Mouse (Mus musculus): ENCODE measurements at regions not wholly inside any gene's neighbourhood (a gene's known extent, or its start where the extent isn't known, plus 50 kb on each side); places are given as distances from the start of the nearest gene placed in this dataset.

DNA sequence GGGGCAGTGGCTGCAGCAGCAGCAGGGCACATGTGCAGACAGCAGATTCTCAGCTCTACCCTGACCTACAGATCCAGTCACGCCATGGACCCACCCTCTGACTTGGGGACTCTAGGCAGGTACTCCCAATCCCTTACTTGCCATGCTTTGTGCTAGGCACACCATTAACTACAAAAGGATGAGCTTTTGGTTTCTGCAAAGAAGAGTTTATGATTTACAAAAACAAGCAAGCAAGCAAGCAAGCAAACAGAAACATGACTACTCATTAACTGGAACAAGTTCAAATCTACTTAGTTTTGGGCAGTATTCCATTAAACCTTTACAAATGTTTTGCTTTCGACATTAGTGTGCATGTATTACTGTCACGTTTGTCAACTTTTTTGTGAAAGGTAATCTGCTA lies 309.0 kb upstream of the Nmur2 start:
- no peaks in the 10 kb centered on the region for H3K4me1 ChIP-seq (ENCODE audit: control insufficient read depth in 1 of 2, insufficient read depth in 2 of 2)

GRCm38 (mm10) chr11:56348408-56348807 lies 307.6 kb upstream of the Nmur2 start:
- no peak for DNase-seq (ENCODE audit: extremely low read depth)
- H3K79me2 ChIP-seq (replicated peaks; ENCODE audit: control insufficient read depth, extremely low read depth, insufficient read depth, poor library complexity, severe bottlenecking): no peaks in the 10 kb centered on the region
- H3K36me3 ChIP-seq (replicated peaks in 1 of 2; ENCODE audit: control insufficient read depth in 1 of 2, insufficient read depth in 1 of 2, low read length in 1 of 2): no peaks in the 10 kb centered on the region
- TF ChIP-seq CHD1 (IDR thresholded peaks at IDR 0.05; ENCODE audit: low read depth, low read length) (no peak), POLR2AphosphoS2 (IDR thresholded peaks at IDR 0.05; ENCODE audit: low read depth, low read length) (no peak), USF1 (IDR thresholded peaks at IDR 0.05; ENCODE audit: low read depth, low read length) (no peak), JUN (IDR thresholded peaks at IDR 0.05; ENCODE audit: insufficient read depth, low read depth, low read length) (no peak), MEF2A (IDR thresholded peaks at IDR 0.05; ENCODE audit: borderline replicate concordance, low read depth, low read length) (no peak), UBTF (IDR thresholded peaks at IDR 0.05; ENCODE audit: low read depth, low read length) (no peak), TBP (conservative IDR thresholded peaks at IDR 0.05; ENCODE audit: low read depth, low read length) (no peak), USF2 (conservative IDR thresholded peaks at IDR 0.05; ENCODE audit: low read depth, low read length) (no peak), ZMIZ1 (IDR thresholded peaks at IDR 0.05; ENCODE audit: low read depth, low read length) (no peak), JUND (conservative IDR thresholded peaks at IDR 0.05; ENCODE audit: low read depth, low read length) (no peak), CHD2 (IDR thresholded peaks at IDR 0.05; ENCODE audit: low read length) (no peak), RAD21 (IDR thresholded peaks at IDR 0.05; ENCODE audit: low read depth, low read length) (no peak)
- H3K4me3 ChIP-seq (replicated peaks in 1 of 3; ENCODE audit: low read depth in 2 of 3, low read length in 2 of 3, poor library complexity in 1 of 3): no peak overlapping the region
- H3K9ac ChIP-seq (ENCODE audit: insufficient read depth, low read depth): no peak overlapping the region
- dilution Hi-C loops (cut with MboI; ENCODE audit: extremely low pct_ligation_motif_present, extremely low pct_unique_long_range_greater_than_20kb, low sequenced_read_pairs): no loop called here
- no peak overlapping the region for H3K4me2 ChIP-seq (ENCODE audit: insufficient read depth, low read depth, poor library complexity, severe bottlenecking)
- in situ Hi-C loops (cut with MboI; ENCODE audit: low pct_ligation_motif_present, low pct_unique_long_range_greater_than_20kb, low sequenced_read_pairs): no loop called here
- H3K9me3 ChIP-seq (replicated peaks; ENCODE audit: low read length): peaks cover 48% of the 10 kb centered on the region
- H3K27me3 ChIP-seq (replicated peaks): no peaks in the 10 kb centered on the region
- no peak overlapping the region for H3K27ac ChIP-seq (ENCODE audit: insufficient read depth, low read depth)
- peaks cover 0 to 2% of the 10 kb centered on the region in 2 experiments; a peak in 1 of 4 replicates for H3K4me1 ChIP-seq (ENCODE audit: control insufficient read depth in 1 of 2, insufficient read depth in 2 of 2)

More for the DNA sequence above, 309.0 kb upstream of the Nmur2 start:
- no peak for DNase-seq (ENCODE audit: extremely low read depth)
- Histone ChIP-seq H3K4me2 (ENCODE audit: insufficient read depth, low read depth, poor library complexity, severe bottlenecking) (no peak overlapping the region), H3K9me3 (replicated peaks; ENCODE audit: low read length) (peaks cover 48% of the 10 kb centered on the region), H3K4me3 (replicated peaks in 1 of 3; ENCODE audit: low read depth in 2 of 3, low read length in 2 of 3, poor library complexity in 1 of 3) (no peak overlapping the region), H3K36me3 (replicated peaks in 1 of 2; ENCODE audit: control insufficient read depth in 1 of 2, insufficient read depth in 1 of 2, low read length in 1 of 2) (no peaks in the 10 kb centered on the region), H3K27ac (ENCODE audit: insufficient read depth, low read depth) (no peak overlapping the region), H3K27me3 (replicated peaks) (no peaks in the 10 kb centered on the region), H3K9ac (ENCODE audit: insufficient read depth, low read depth) (no peak overlapping the region), H3K79me2 (replicated peaks; ENCODE audit: control insufficient read depth, extremely low read depth, insufficient read depth, poor library complexity, severe bottlenecking) (no peaks in the 10 kb centered on the region)
- in situ Hi-C loops (cut with MboI; ENCODE audit: low pct_ligation_motif_present, low pct_unique_long_range_greater_than_20kb, low sequenced_read_pairs) (no loop called here), dilution Hi-C loops (cut with MboI; ENCODE audit: extremely low pct_ligation_motif_present, extremely low pct_unique_long_range_greater_than_20kb, low sequenced_read_pairs) (no loop called here)
- TF ChIP-seq RCOR1 (conservative IDR thresholded peaks at IDR 0.05; ENCODE audit: low read depth, low read length) (no peak), NELFE (IDR thresholded peaks at IDR 0.05; ENCODE audit: low read depth, low read length) (no peak), HCFC1 (IDR thresholded peaks at IDR 0.05; ENCODE audit: low read depth, low read length) (no peak)
